In genomic region chr12:31116005-31116466, GRCm38 (mm10) we compare ENCODE assay signal across 8 mouse cellular contexts. TPM values are rescaled to one million over a fixed set of nuclear protein-coding genes. Genes with fewer than 3 reads are reported as not detected.
DNase-seq lines count a peak whose midpoint lies in the region; ATAC-seq and TF ChIP-seq lines count a peak whose summit lies in the region.
"Had no signal": no experiment of that assay in that cellular context is flagged by ENCODE, and none has a peak within 500 bp of the region (broad histone marks: within the 10 kb centered on the region; RNA-seq: fewer than 3 reads in every experiment).

No protein-coding gene starts in this region.

- DNase-seq in R1 (ENCODE audit: low read depth, low spot score): peak; percentile 67
- peak; percentile 51 to 62 for DNase-seq in cerebellum, postnatal 4 days (ENCODE audit: low spot score in 2 of 2)
- peak; percentile 15 to 68 for DNase-seq in layer of hippocampus, adult 2 months (ENCODE audit: low spot score in 2 of 2)
- peak; percentile 74 for DNase-seq in lung, postnatal 14 days

- 14% methylated on average over 8 of the region's 8 CpGs for WGBS in small intestine, adult 2 months

- no peaks in the 10 kb centered on the region for H3K36me3 ChIP-seq in E14TG2a.4 (ENCODE audit: insufficient read depth, low read length)
- no peaks in the 10 kb centered on the region for H3K36me3 ChIP-seq in small intestine, adult 2 months (ENCODE audit: control insufficient read depth, insufficient read depth, low read length)

- no peak overlapping the region for H3K27ac ChIP-seq in layer of hippocampus, adult 2 months
- no peak overlapping the region for H3K27ac ChIP-seq in small intestine, adult 2 months (ENCODE audit: insufficient read depth, low read depth, low read length)

- peak; percentile 66 for ATAC-seq in granulocyte monocyte progenitor cell, adult 5-6 weeks (replicated peaks; ENCODE audit: poor library complexity, severe bottlenecking)

- H3K4me1 ChIP-seq in E14TG2a.4 (replicated peaks; ENCODE audit: low read depth, low read length): peaks cover 14% of the 10 kb centered on the region
- H3K4me1 ChIP-seq in small intestine, adult 2 months (ENCODE audit: control insufficient read depth, insufficient read depth, insufficient read length, low read length): no peaks in the 10 kb centered on the region

- TF ChIP-seq CTCF in E14TG2a.4 (conservative IDR thresholded peaks at IDR 0.05; ENCODE audit: low read length): peak; percentile 80
- peak; percentile 92 for TF ChIP-seq CTCF in layer of hippocampus, adult 2 months (conservative IDR thresholded peaks at IDR 0.05)
- peak; percentile 58; the same call in 1 of the 2 replicates for TF ChIP-seq CTCF in small intestine, adult 2 months (IDR thresholded peaks at IDR 0.05; ENCODE audit: extremely low read depth, insufficient read length, insufficient replicate concordance, low read depth, low read length)

- no peak overlapping the region for H3K4me3 ChIP-seq in E14TG2a.4 (replicated peaks; ENCODE audit: low read length)
- no peak overlapping the region for H3K4me3 ChIP-seq in layer of hippocampus, adult 2 months
- no peak overlapping the region for H3K4me3 ChIP-seq in small intestine, adult 2 months (ENCODE audit: low read depth, low read length)

- no peaks in the 10 kb centered on the region for H3K27me3 ChIP-seq in E14TG2a.4 (ENCODE audit: insufficient read depth, low read length)
- H3K27me3 ChIP-seq in small intestine, adult 2 months (ENCODE audit: control insufficient read depth, insufficient read depth, low read length): no peaks in the 10 kb centered on the region

- TF ChIP-seq POLR2A in small intestine, adult 2 months (IDR thresholded peaks at IDR 0.05; ENCODE audit: low read depth, low read length): no peak

- peaks cover 36% of the 10 kb centered on the region for H3K9me3 ChIP-seq in E14TG2a.4 (ENCODE audit: low read length)

RNA-seq across cellular contexts. Expression of gene Fam110c, which starts 42.4 kb away (rescaled TPM):
- not detected in 2 replicates for total RNA-seq in granulocyte monocyte progenitor cell, adult 5-6 weeks (2014; fragmentation: Nextera tagmentation)
- total RNA-seq in granulocyte monocyte progenitor cell, adult 5-6 weeks (2017): 0.31 TPM in 1 of 2 replicates, not detected in the other
- total RNA-seq in layer of hippocampus, adult 2 months (2021): not detected
- 6.4 and 10.8 TPM in 2 replicates for polyA plus RNA-seq in small intestine, adult 2 months (2012; rRNA removed)
- total RNA-seq: left cerebral cortex, adult 8-10 months had no signal
